Mouse (Mus musculus) myocyte (in vitro differentiated cells): ENCODE measurements around the gene Zdhhc17.

Experiments used
- E2F4 ChIP-seq: IDR thresholded peaks from one replicate; pipeline ENCODE4 v1.6.1; 2011; ENCODE audit warnings: mild to moderate bottlenecking, control low read depth, moderate library complexity; ENCODE audit not compliant: insufficient read depth
- MAX ChIP-seq: IDR thresholded peaks from one replicate; pipeline ENCODE4 v1.6.1; 2011; ENCODE audit warnings: low read depth, mild to moderate bottlenecking, control low read depth
- MYOD1 ChIP-seq, 3 experiments: IDR thresholded peaks; one replicate each; pipeline ENCODE4 v1.6.1; 2011; ENCODE audit warnings: control low read depth in 2 of 3, low read depth in 2 of 3, mild to moderate bottlenecking in 2 of 3, moderate library complexity in 1 of 3; ENCODE audit not compliant: insufficient read length in 2 of 3, control insufficient read depth in 1 of 3
- MYOG ChIP-seq, 3 experiments: IDR thresholded peaks; one replicate each; pipeline ENCODE4 v1.6.1; 2011; ENCODE audit warnings: control low read depth in 2 of 3, low read depth in 2 of 3, mild to moderate bottlenecking in 2 of 3; ENCODE audit not compliant: insufficient read length in 2 of 3, control insufficient read depth in 1 of 3, insufficient read depth in 1 of 3
- POLR2A ChIP-seq: IDR thresholded peaks from one replicate; pipeline ENCODE4 v1.6.1; 2011; ENCODE audit warnings: low read depth, mild to moderate bottlenecking, control low read depth, moderate library complexity; ENCODE audit not compliant: insufficient read length
- POLR2AphosphoS2 ChIP-seq: IDR thresholded peaks from one replicate; pipeline ENCODE4 v1.6.1; 2011; ENCODE audit warnings: low read depth, control low read depth; ENCODE audit not compliant: insufficient read length
- TCF12 ChIP-seq: IDR thresholded peaks from one replicate; pipeline ENCODE4 v1.6.1; 2011; ENCODE audit warnings: mild to moderate bottlenecking, control low read depth; ENCODE audit not compliant: poor library complexity, insufficient read depth, severe bottlenecking
- USF1 ChIP-seq: IDR thresholded peaks from one replicate; pipeline ENCODE4 v1.6.1; 2011; ENCODE audit warnings: low read depth, mild to moderate bottlenecking, control low read depth, moderate library complexity

GRCm38 (mm10) chr10:110989729-110990128 is 20.2 kb downstream of the Zdhhc17 start:
- no peak for TF ChIP-seq POLR2AphosphoS2
- TF ChIP-seq E2F4, result no peak
- TF ChIP-seq POLR2A, result no peak
- TF ChIP-seq USF1, result no peak
- no peak for TF ChIP-seq MYOG (IDR thresholded peaks at IDR 0.05; ENCODE audit: control insufficient read depth in 1 of 3, insufficient read depth in 1 of 3, insufficient read length in 2 of 3, low read depth in 2 of 3)
- TF ChIP-seq MAX, result no peak
- TF ChIP-seq TCF12, result no peak
- TF ChIP-seq MYOD1 (IDR thresholded peaks at IDR 0.05; ENCODE audit: control insufficient read depth in 1 of 3, insufficient read length in 2 of 3, low read depth in 2 of 3), result no peak
